Comparison of ENCODE assay signal across 8 mouse cellular contexts in genomic region chr4:40851763-40852248, GRCm38 (mm10). TPM values are rescaled to one million over a fixed set of nuclear protein-coding genes. Genes with fewer than 3 reads are reported as not detected.
DNase-seq lines count a peak whose midpoint lies in the region; ATAC-seq and TF ChIP-seq lines count a peak whose summit lies in the region.

No protein-coding gene starts in this region.

- H3K9ac ChIP-seq in limb, embryonic 15.5 days: peak overlapping the region; percentile 8; the same call in 1 of the 2 replicates

- no peaks in the 10 kb centered on the region; the same call in 1 of the 2 replicates for H3K36me3 ChIP-seq in forebrain, embryonic 10.5 days (replicated peaks)
- H3K36me3 ChIP-seq in limb, embryonic 15.5 days: no peaks in the 10 kb centered on the region
- H3K36me3 ChIP-seq in small intestine, adult 2 months (ENCODE audit: control insufficient read depth, insufficient read depth, low read length): no peaks in the 10 kb centered on the region

- no peak for TF ChIP-seq CTCF in left cerebral cortex, adult 2 months (IDR thresholded peaks at IDR 0.05)
- no peak for TF ChIP-seq CTCF in small intestine, adult 2 months (IDR thresholded peaks at IDR 0.05; ENCODE audit: extremely low read depth, insufficient read length, insufficient replicate concordance, low read depth, low read length)

- DNase-seq in left cerebral cortex, adult 2 months (ENCODE audit: extremely low spot score in 1 of 2, low spot score in 2 of 2): no peak
- no peak for DNase-seq in left cerebral cortex, adult 18-20 months (ENCODE audit: low spot score in 2 of 2)
- DNase-seq in forebrain, embryonic 10.5 days (ENCODE audit: extremely low spot score, low spot score): no peak
- DNase-seq in ovary, adult 18-20 months (ENCODE audit: low spot score): no peak
- no peak for DNase-seq in embryo, embryonic 10.5 days (ENCODE audit: low spot score)
- no peak for DNase-seq in layer of hippocampus, postnatal 14 days (ENCODE audit: low spot score in 2 of 2)

- peak overlapping the region; percentile 5; the same call in 1 of the 2 replicates for H3K27ac ChIP-seq in left cerebral cortex, adult 2 months
- no peak overlapping the region for H3K27ac ChIP-seq in forebrain, embryonic 10.5 days
- peak overlapping the region; percentile 95 for H3K27ac ChIP-seq in limb, embryonic 15.5 days
- peak overlapping the region; percentile 93 for H3K27ac ChIP-seq in small intestine, adult 2 months (ENCODE audit: insufficient read depth, low read depth, low read length)

- peak overlapping the region; percentile 89 for H3K4me3 ChIP-seq in left cerebral cortex, adult 2 months
- H3K4me3 ChIP-seq in forebrain, embryonic 10.5 days: peak overlapping the region; percentile 82
- peak overlapping the region; percentile 81 for H3K4me3 ChIP-seq in limb, embryonic 15.5 days
- no peak overlapping the region; the same call in 1 of the 2 replicates for H3K4me3 ChIP-seq in small intestine, adult 2 months (ENCODE audit: low read depth, low read length)

- peak overlapping the region; percentile 83 for H3K4me2 ChIP-seq in limb, embryonic 15.5 days

- TF ChIP-seq POLR2A in small intestine, adult 2 months (IDR thresholded peaks at IDR 0.05; ENCODE audit: low read depth, low read length): no peak

- ATAC-seq in limb, embryonic 15.5 days (ENCODE audit: insufficient number of reproducible peaks, low FRiP score, low TSS enrichment, low read depth): no peak

- WGBS in forebrain, embryonic 10.5 days: 81% methylated on average over 4 of the region's 4 CpGs
- WGBS in limb, embryonic 15.5 days: 71% methylated on average over 4 of the region's 4 CpGs
- WGBS in small intestine, adult 2 months: 20% methylated on average over 4 of the region's 4 CpGs

- H3K27me3 ChIP-seq in forebrain, embryonic 10.5 days (ENCODE audit: poor library complexity, severe bottlenecking): no peaks in the 10 kb centered on the region
- H3K27me3 ChIP-seq in limb, embryonic 15.5 days: no peaks in the 10 kb centered on the region
- no peaks in the 10 kb centered on the region for H3K27me3 ChIP-seq in small intestine, adult 2 months (ENCODE audit: control insufficient read depth, insufficient read depth, low read length)

- intact Hi-C loops in left cerebral cortex, adult 2 months (cut with DNase I): loop anchor here (2.0 to 5.0 kb wide), 2 partner anchors 55 to 95 kb away; no protein-coding TSS in a partner anchor

- H3K9me3 ChIP-seq in forebrain, embryonic 10.5 days: no peaks in the 10 kb centered on the region
- H3K9me3 ChIP-seq in limb, embryonic 15.5 days: no peaks in the 10 kb centered on the region

- H3K4me1 ChIP-seq in forebrain, embryonic 10.5 days: peaks cover 41% of the 10 kb centered on the region
- peaks cover 44% of the 10 kb centered on the region for H3K4me1 ChIP-seq in limb, embryonic 15.5 days
- peaks cover 40% of the 10 kb centered on the region; the same call in 1 of the 2 replicates for H3K4me1 ChIP-seq in small intestine, adult 2 months (ENCODE audit: control insufficient read depth, insufficient read depth, insufficient read length, low read length)

RNA-seq across cellular contexts. Expression of gene B4galt1, which starts 2.0 kb away (rescaled TPM):
- total RNA-seq in left cerebral cortex, adult 2 months (2021): 1 to 10 TPM; 5.0 to 8.2 TPM
- 1 to 10 TPM; 4.7 to 5.4 TPM for total RNA-seq in left cerebral cortex, adult 18-20 months (2021)
- polyA plus RNA-seq in forebrain, embryonic 10.5 days (2016; fragmentation: Nextera tagmentation; extraction: Ambion mirVana): 20.1 TPM in 2 replicates
- 50.3 and 58.1 TPM in 2 replicates for polyA plus RNA-seq in limb, embryonic 15.5 days (2015; fragmentation: Nextera tagmentation; extraction: Ambion mirVana)
- 71.3 and 79.4 TPM in 2 replicates for polyA plus RNA-seq in small intestine, adult 2 months (2012; rRNA removed)
- total RNA-seq in layer of hippocampus, postnatal 14 days (2021): 1 to 10 TPM; 6.2 to 8.5 TPM
